Mouse (Mus musculus): ENCODE measurements at regions not wholly inside any gene's neighbourhood (a gene's known extent, or its start where the extent isn't known, plus 50 kb on each side); places are given as distances from the start of the nearest gene placed in this dataset.

GRCm38 (mm10) chr11:24745841-24746240 lies 668.0 kb downstream of the Bcl11a start:
- no peak for ATAC-seq (ENCODE audit: poor library complexity, severe bottlenecking)

- ATAC-seq (ENCODE audit: poor library complexity, severe bottlenecking), result no peak
Observed at GRCm38 (mm10) chr11:24750144-24750779, 672.4 kb downstream of the Bcl11a start.

GRCm38 (mm10) chr11:24758130-24758529 lies 680.3 kb downstream of the Bcl11a start:
- ATAC-seq (ENCODE audit: poor library complexity, severe bottlenecking), result no peak

- ATAC-seq (ENCODE audit: poor library complexity, severe bottlenecking), result no peak
Observed at GRCm38 (mm10) chr11:24783470-24783869, 705.6 kb downstream of the Bcl11a start.

- ATAC-seq (ENCODE audit: poor library complexity, severe bottlenecking), result no peak
Observed at GRCm38 (mm10) chr11:24789120-24789519, 711.3 kb downstream of the Bcl11a start.

DNA sequence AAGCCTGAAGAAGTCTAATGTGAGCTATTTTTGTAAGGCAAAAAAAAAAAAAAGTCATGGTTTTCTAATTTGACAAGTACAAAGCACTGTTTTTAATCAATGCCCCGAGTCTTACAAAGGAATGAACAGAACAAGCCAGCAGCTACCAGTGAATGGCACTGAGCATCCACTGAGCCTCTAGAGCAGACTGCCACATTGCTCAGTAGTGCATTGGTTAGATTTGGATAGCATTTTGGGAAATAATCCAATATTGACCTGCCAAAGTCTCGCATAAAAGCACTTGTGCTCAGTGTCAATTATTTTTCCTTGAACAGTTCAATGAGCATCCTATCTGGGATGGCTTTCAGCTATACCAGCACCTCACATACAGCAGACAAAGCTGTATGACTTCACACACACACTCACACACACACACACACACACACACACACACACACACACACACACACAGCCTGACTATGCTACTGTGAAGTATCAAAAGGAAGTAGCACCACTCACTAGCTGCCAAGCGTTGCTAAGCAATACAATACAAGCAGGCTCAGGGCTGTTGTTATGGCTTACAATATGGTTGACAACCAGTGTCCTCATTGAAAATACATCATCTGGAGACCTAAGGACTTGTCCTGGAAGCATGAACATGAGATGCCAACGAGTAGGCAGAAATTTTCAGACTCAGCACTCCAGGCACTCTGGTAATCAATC lies 717.8 kb downstream of the Bcl11a start:
- ATAC-seq (ENCODE audit: poor library complexity, severe bottlenecking), result no peak

DNA sequence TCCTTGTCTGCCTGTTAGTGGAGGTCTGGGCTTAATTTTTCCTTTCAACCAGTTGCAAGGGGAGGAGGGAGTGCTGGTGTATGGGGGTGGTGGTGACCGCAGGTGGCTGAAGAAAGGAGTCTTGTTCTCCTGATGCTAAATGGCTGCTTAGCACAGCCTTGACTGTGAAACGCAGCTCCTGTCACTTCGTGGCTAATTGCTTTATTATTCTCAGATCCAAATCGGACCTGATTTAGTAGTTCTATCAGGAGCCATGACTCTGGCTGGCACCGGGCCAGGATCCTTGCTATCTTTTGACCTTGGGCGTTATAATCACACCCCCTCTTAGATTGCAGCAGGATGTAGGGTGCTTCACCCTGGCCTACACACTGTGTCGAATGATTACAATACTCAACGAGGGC lies 726.8 kb downstream of the Bcl11a start:
- ATAC-seq (ENCODE audit: poor library complexity, severe bottlenecking), result no peak

DNA sequence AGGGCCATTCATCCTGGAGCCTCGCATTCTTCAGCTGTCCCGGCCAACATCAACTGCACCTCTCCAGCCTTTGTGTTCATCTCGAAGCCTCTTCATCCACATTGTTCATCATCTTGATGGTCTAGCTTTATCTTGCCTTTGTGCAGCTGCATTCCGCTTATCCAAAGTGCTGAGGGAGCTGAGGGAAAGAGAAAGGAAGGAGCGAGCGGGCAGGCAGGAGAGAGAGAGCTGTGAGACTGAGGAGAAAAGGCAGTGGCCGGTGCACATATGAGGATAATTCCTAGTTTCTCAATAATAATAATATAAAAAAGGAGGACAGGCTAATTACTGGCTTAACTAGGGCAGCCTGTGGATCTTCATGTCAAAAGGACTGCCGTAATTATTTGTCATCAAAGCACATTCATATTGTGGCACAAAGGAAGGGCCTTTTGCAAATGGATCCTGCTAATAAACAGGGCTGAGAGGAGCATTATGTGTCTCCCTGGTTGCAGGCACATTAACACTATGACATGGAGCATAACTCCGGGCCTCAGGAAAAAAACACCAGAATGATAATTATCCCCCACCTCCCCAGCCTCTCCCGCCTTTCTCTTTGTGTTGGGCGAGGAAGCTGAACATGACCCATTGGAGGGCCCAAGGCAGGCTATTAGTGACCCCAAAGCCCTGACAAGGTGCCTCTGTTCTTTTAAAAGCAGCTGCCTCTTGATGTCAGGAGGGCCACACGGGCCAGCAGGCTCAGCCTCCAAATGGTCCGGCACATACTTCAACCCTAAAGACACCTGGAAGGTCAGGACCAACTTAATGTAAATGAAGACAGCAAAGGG lies 751.9 kb downstream of the Bcl11a start:
- no peak for ATAC-seq (ENCODE audit: poor library complexity, severe bottlenecking)

- ATAC-seq (ENCODE audit: poor library complexity, severe bottlenecking), result no peak
Observed at GRCm38 (mm10) chr11:24830484-24830883, 752.6 kb downstream of the Bcl11a start.

GRCm38 (mm10) chr11:24843839-24844738 lies 766.2 kb downstream of the Bcl11a start:
- no peak for ATAC-seq (ENCODE audit: poor library complexity, severe bottlenecking)

DNA sequence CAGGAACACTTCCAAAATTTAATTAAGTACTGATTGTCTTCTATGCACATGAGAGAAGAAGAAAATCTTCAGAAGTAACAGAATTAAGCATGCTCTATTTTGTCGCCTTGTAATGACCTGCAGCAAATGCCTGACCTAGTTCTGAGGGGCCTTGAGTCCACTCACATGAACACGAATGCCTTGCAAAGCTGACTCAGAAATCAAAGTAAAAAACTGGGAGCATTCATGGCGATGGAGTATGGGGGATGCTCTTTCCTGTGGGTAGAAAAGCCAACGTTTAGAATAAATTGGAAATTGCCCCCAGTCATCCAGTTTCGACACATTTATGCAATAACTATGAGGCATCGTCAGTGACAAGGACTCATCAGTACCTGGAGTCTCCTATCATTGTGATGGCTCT lies 779.1 kb downstream of the Bcl11a start:
- ATAC-seq (ENCODE audit: poor library complexity, severe bottlenecking), result no peak

GRCm38 (mm10) chr11:24864637-24865036 lies 786.8 kb downstream of the Bcl11a start:
- no peak for ATAC-seq (ENCODE audit: poor library complexity, severe bottlenecking)

DNA sequence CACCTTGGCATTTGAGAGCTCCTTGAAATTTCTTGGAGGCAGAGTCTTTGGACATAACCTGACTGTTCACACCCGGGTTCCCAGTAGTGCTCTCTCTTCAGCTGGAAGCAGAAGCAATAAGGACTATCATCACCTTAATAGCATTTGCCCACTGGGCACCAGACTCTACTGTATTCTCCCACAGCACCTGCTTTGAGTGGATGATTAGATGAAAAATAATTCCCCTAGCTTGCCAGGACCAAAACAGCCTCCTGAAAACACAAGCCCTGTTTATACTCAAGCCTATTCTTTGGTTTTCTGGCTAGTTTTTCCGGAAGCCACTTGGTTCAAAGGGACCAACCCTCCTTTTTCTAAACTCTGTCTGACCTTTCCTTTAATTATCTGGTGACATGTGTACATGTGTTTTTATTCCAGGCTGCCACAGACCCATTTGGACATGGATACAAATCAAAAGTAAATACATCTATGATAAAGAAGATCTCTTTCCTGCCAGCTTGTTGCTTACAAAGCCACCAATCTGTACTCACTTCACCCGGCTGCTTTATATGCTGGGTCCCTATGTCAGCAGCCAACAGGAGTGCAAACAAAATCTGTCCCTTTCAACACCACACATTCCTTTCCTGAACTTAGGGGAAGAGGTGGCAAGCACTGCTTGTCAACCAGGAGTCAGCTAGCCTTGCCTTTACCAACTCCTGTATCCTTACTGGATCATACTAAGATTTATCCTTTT lies 787.4 kb downstream of the Bcl11a start:
- ATAC-seq (ENCODE audit: poor library complexity, severe bottlenecking), result no peak

All from megakaryocyte, adult 5-6 weeks (primary cell).